Mouse (Mus musculus) forebrain, postnatal 0 days (tissue): Measurements from ENCODE around the gene Dcst2. TPM values are rescaled to one million over a fixed set of nuclear protein-coding genes. Genes with fewer than 3 reads are reported as not detected.

Source experiments
- ATAC-seq: fragments of 200-750 bp; cut with Nextera tagmentation; 2 replicates; pipeline ENCODE4 v1.8.0; 2017; ENCODE audit warnings: mild to moderate bottlenecking, moderate library complexity
- DNase-seq: peaks from one replicate; pipeline ENCODE4 v3.0.0-alpha.2; 2015
- H3K27ac ChIP-seq: fragments of 300-500 bp; sonication (generic); 2 replicates; pipeline ENCODE4 v1.5.1; 2014; ENCODE audit warnings: low read depth, mild to moderate bottlenecking, antibody characterized with exemption, low read length, moderate library complexity, mixed read lengths
- H3K27me3 ChIP-seq: fragments of 300-500 bp; sonication (generic); 2 replicates; pipeline ENCODE4 v1.6.1; 2014; ENCODE audit warnings: mild to moderate bottlenecking, low read length, mixed read lengths; ENCODE audit not compliant: insufficient read depth
- H3K36me3 ChIP-seq: fragments of 300-500 bp; sonication (generic); 2 replicates; pipeline ENCODE4 v1.6.1; 2014; ENCODE audit warnings: mild to moderate bottlenecking, moderate library complexity; ENCODE audit not compliant: insufficient read depth
- H3K4me1 ChIP-seq: fragments of 300-500 bp; sonication (generic); 2 replicates; pipeline ENCODE4 v1.6.1; 2014; ENCODE audit warnings: antibody characterized with exemption; ENCODE audit not compliant: insufficient read depth
- H3K4me2 ChIP-seq: fragments of 300-500 bp; sonication (generic); 2 replicates; pipeline ENCODE4 v1.6.1; 2014; ENCODE audit warnings: low read depth, mild to moderate bottlenecking, moderate library complexity
- H3K4me3 ChIP-seq: fragments of 300-500 bp; sonication (generic); 2 replicates; pipeline ENCODE4 v1.5.1; 2014; ENCODE audit warnings: low read depth, low read length, mixed read lengths
- H3K9ac ChIP-seq: fragments of 300-500 bp; sonication (generic); 2 replicates; pipeline ENCODE4 v1.6.1; 2014; ENCODE audit warnings: mild to moderate bottlenecking
- H3K9me3 ChIP-seq: fragments of 300-500 bp; sonication (generic); 2 replicates; pipeline ENCODE4 v1.6.1; 2016; ENCODE audit warnings: low read length
- CTCF ChIP-seq: sonication (generic); IDR thresholded peaks from 2 replicates; pipeline ENCODE4 v1.5.1; 2016; ENCODE audit warnings: antibody characterized with exemption, control low read depth, low read depth
- WGBS: fragments of 180-500 bp; shearing (Covaris S2); extraction: QIAGEN DNeasy Blood & Tissue Kit; methylation state at CpG from one replicate; pipeline ENCODE4 v1.1.7; 2014; 5-methylcytosine and 5-hydroxymethylcytosine counted together
- polyA plus RNA-seq: library from polyadenylated mRNA; unstranded; fragments of >200 nt; fragmentation: Nextera tagmentation; extraction: Ambion mirVana; gene quantifications from 2 replicates; pipeline ENCODE4 v1.2.1, GENCODE M21; 2015
- total RNA-seq: library from RNA; depleted of rRNA; stranded (reverse); fragments of >200 nt; gene quantifications from 2 replicates; pipeline ENCODE4 v1.2.3, GENCODE M21; 2014

Dcst2 gene
- total and polyA plus RNA-seq, 2 experiments from 2014 or later, result 0.19 to 0.56 TPM

DNA sequence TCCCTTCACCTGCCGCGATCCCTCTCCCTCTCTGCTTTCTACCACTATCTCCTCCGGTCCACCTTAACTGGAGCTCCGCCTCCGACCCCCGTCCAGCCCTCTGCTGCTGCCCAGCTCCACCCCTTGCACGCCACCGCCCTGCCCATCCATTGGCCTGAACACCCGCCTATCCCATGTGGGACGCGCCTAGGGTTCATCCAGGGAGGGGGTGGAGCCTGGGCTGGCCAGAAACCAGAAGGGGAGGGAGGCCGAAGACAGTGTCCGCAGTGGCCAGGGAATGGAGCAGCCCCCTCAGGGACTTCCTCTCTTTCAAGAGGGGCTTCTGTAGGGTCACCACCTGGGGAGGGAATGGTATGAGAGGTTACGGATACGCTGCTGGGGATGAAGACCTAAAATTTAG lies 31.8 kb downstream of the Dcst2 start:
- WGBS, result 4% methylated on average over 15 of the region's 15 CpGs
- H3K4me1 ChIP-seq, result peaks cover 27% of the 10 kb centered on the region
- no peak for TF ChIP-seq CTCF
- peak overlapping the region; percentile 69 for H3K27ac ChIP-seq
- peaks cover 8% of the 10 kb centered on the region; the same call in 1 of the 2 replicates for H3K27me3 ChIP-seq
- ATAC-seq (peak; percentile 93), DNase-seq (peak; percentile 89)
- H3K4me2 ChIP-seq, result peak overlapping the region; percentile 96
- no peaks in the 10 kb centered on the region for H3K9me3 ChIP-seq
- H3K36me3 ChIP-seq, result no peaks in the 10 kb centered on the region
- H3K9ac ChIP-seq, result peak overlapping the region; percentile 42
- H3K4me3 ChIP-seq, result peak overlapping the region; percentile 38

GRCm38 (mm10) chr3:89394006-89394893 lies 32.5 kb downstream of the Dcst2 start, which contains the start of gene Zbtb7b:
Zbtb7b (minus strand) TSS chr3:89394776.
- peak; percentile 28 for TF ChIP-seq CTCF

GRCm38 (mm10) chr3:89394894-89395256 lies 33.1 kb downstream of the Dcst2 start:
- ATAC-seq, result 0 out of 2 replicates have a peak, but pooled peaks have one; percentile 16
- 2% methylated on average over 12 of the region's 12 CpGs for whole genome bisulfite sequencing
- Histone ChIP-seq H3K27ac (no peak overlapping the region), H3K4me2 (peak overlapping the region; percentile 96), H3K36me3 (no peaks in the 10 kb centered on the region), H3K9me3 (no peaks in the 10 kb centered on the region), H3K9ac (0 out of 2 replicates have a peak overlapping the region, but pooled peaks have one; percentile 42), H3K27me3 (peaks cover 8% of the 10 kb centered on the region; the same call in 1 of the 2 replicates), H3K4me3 (peak overlapping the region; percentile 38), H3K4me1 (peaks cover 27% of the 10 kb centered on the region)
- peak; percentile 67 for DNase-seq
- no peak for TF ChIP-seq CTCF

More at GRCm38 (mm10) chr3:89394006-89394893, 32.5 kb downstream of the Dcst2 start, which contains the start of gene Zbtb7b:
- Histone ChIP-seq H3K4me2 (peak within 1 kb of the TSS; percentile 96), H3K9ac (peak within 1 kb of the TSS; percentile 42), H3K9me3 (no peaks in the 10 kb centered on the region), H3K4me3 (peak within 1 kb of the TSS; percentile 38), H3K36me3 (no peaks in the 10 kb centered on the region), H3K27ac (peak within 1 kb of the TSS; percentile 69), H3K4me1 (peaks cover 27% of the 10 kb centered on the region), H3K27me3 (peaks cover 8% of the 10 kb centered on the region; the same call in 1 of the 2 replicates)
- under 1% methylated on average over 40 of the region's 42 CpGs for WGBS
- DNase-seq (peak; percentile 48), ATAC-seq (peak; percentile 60)

- 6% methylated on average over 10 of the region's 10 CpGs for WGBS
- Histone ChIP-seq H3K4me3 (no peak overlapping the region), H3K9me3 (no peaks in the 10 kb centered on the region), H3K9ac (no peak overlapping the region), H3K36me3 (no peaks in the 10 kb centered on the region), H3K4me1 (peaks cover 27% of the 10 kb centered on the region), H3K27ac (no peak overlapping the region), H3K4me2 (peak overlapping the region; percentile 96), H3K27me3 (peaks cover 8% of the 10 kb centered on the region; the same call in 1 of the 2 replicates)
- no peak for ATAC-seq
- TF ChIP-seq CTCF, result no peak
- DNase-seq, result no peak
Measured at GRCm38 (mm10) chr3:89395419-89395805, 33.6 kb downstream of the Dcst2 start.

- ATAC-seq, result no peak
- DNase-seq, result peak; percentile 78
- Histone ChIP-seq H3K36me3 (no peaks in the 10 kb centered on the region), H3K9ac (no peak overlapping the region), H3K4me3 (peak overlapping the region; percentile 31), H3K27ac (no peak overlapping the region), H3K4me1 (peaks cover 25% of the 10 kb centered on the region), H3K9me3 (no peaks in the 10 kb centered on the region), H3K4me2 (peak overlapping the region; percentile 96), H3K27me3 (peaks cover 8% of the 10 kb centered on the region; the same call in 1 of the 2 replicates)
- peak; percentile 90 for TF ChIP-seq CTCF
- WGBS, result 3% methylated on average over 43 of the region's 44 CpGs
Measured at GRCm38 (mm10) chr3:89395806-89396653, 34.3 kb downstream of the Dcst2 start.

- H3K27ac ChIP-seq, result no peak overlapping the region
- no peak for TF ChIP-seq CTCF
- peaks cover 8% of the 10 kb centered on the region; the same call in 1 of the 2 replicates for H3K27me3 ChIP-seq
- WGBS, result 5% methylated on average over 4 of the region's 4 CpGs
- peak overlapping the region; percentile 31 for H3K4me3 ChIP-seq
- H3K4me1 ChIP-seq, result peaks cover 19% of the 10 kb centered on the region
- no peaks in the 10 kb centered on the region for H3K9me3 ChIP-seq
- H3K9ac ChIP-seq, result no peak overlapping the region
- peak overlapping the region; percentile 96 for H3K4me2 ChIP-seq
- DNase-seq (no peak), ATAC-seq (no peak)
- peaks cover 5% of the 10 kb centered on the region; the same call in 1 of the 2 replicates for H3K36me3 ChIP-seq
Measured at GRCm38 (mm10) chr3:89396654-89397005, 34.9 kb downstream of the Dcst2 start.
